11 mouse cellular contexts compared by ENCODE assay signal in the genomic region with DNA sequence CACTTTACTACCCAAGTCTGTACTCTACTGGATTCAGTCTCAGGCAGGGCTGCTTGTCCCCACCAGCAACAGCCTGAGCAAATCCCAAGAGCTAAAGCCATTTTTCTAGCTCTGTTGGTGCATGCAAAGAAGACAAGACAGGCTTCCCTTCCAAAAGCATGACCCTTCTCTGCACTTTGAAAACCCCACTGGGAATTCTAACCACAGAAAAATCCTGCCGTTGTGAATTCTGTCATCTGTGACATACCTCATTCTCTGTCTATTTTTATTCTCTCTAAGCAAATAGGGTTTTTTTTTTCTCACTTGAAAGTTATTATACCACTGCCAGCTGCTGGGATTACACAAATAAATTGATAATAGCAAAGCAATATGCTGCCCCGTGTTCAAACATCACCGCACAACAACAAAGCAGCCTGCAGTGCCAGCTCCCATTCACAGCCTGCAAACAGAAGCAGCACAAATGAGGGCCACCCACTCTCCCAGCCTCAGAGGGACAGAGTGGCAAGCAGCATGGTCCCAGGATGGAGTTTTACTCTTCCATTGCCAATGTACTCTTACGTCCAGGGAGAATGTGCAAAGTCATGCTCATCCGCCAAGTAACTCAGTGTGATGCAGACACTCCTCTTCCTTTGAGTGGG. TPM values are rescaled to one million over a fixed set of nuclear protein-coding genes. Genes with fewer than 3 reads are reported as not detected.
DNase-seq lines count a peak whose midpoint lies in the region; ATAC-seq lines count a peak whose summit lies in the region.
"Had no signal": no experiment of that assay in that cellular context is flagged by ENCODE, and none has a peak within 500 bp of the region (broad histone marks: within the 10 kb centered on the region; RNA-seq: fewer than 3 reads in every experiment).

No protein-coding gene starts in this region.

- DNase-seq in layer of hippocampus, adult 11-12 months (ENCODE audit: low spot score), result peak; percentile 47
- no peak for DNase-seq in layer of hippocampus, adult 9-10 months (ENCODE audit: low spot score)
- peak; percentile 61 for DNase-seq in forebrain, embryonic 11.5 days (ENCODE audit: low spot score)
- DNase-seq in hindbrain, embryonic 14.5 days (ENCODE audit: low spot score), result peak; percentile 41
- no peak for DNase-seq in ovary, postnatal 36 days (ENCODE audit: low spot score)
- DNase-seq in gastrocnemius, postnatal 4 days (ENCODE audit: low spot score in 2 of 2), result no peak
- DNase-seq in cerebellum, adult 11-12 months, result no peak
- DNase-seq: cerebellum, adult 18-20 months; gastrocnemius, postnatal 25 days had no signal

- no peaks in the 10 kb centered on the region for H3K9me3 ChIP-seq in forebrain, embryonic 11.5 days (ENCODE audit: control insufficient read depth, low read length)
- H3K9me3 ChIP-seq in hindbrain, embryonic 14.5 days (ENCODE audit: control insufficient read depth, low read length), result no peaks in the 10 kb centered on the region
- H3K9me3 ChIP-seq in neural tube, embryonic 13.5 days, result no peaks in the 10 kb centered on the region
- H3K9me3 ChIP-seq: limb, embryonic 13.5 days had no signal

- no peak overlapping the region for H3K9ac ChIP-seq in forebrain, embryonic 11.5 days (ENCODE audit: low read length)
- no peak overlapping the region for H3K9ac ChIP-seq in hindbrain, embryonic 14.5 days
- no peak overlapping the region for H3K9ac ChIP-seq in neural tube, embryonic 13.5 days
- H3K9ac ChIP-seq: limb, embryonic 13.5 days had no signal

- no peak overlapping the region for H3K27ac ChIP-seq in forebrain, embryonic 11.5 days (ENCODE audit: low read depth, low read length)
- H3K27ac ChIP-seq in hindbrain, embryonic 14.5 days, result peak overlapping the region; percentile 23; the same call in 1 of the 2 replicates
- peak overlapping the region; percentile 53 for H3K27ac ChIP-seq in neural tube, embryonic 13.5 days (replicated peaks)
- H3K27ac ChIP-seq: limb, embryonic 13.5 days had no signal

- no peak overlapping the region for H3K4me3 ChIP-seq in forebrain, embryonic 11.5 days (ENCODE audit: low read depth, low read length)
- no peak overlapping the region for H3K4me3 ChIP-seq in hindbrain, embryonic 14.5 days (replicated peaks; ENCODE audit: low read length)
- no peak overlapping the region for H3K4me3 ChIP-seq in neural tube, embryonic 13.5 days
- H3K4me3 ChIP-seq: limb, embryonic 13.5 days had no signal

- peak; percentile 62 for ATAC-seq in forebrain, embryonic 11.5 days (replicated peaks; ENCODE audit: low FRiP score)
- peak; percentile 55; the same call in 1 of the 2 replicates for ATAC-seq in hindbrain, embryonic 14.5 days (ENCODE audit: low FRiP score)
- ATAC-seq in neural tube, embryonic 13.5 days (ENCODE audit: low read depth), result no peak

- H3K4me1 ChIP-seq in forebrain, embryonic 11.5 days (replicated peaks; ENCODE audit: control insufficient read depth, insufficient read depth, low read length), result peaks cover 3% of the 10 kb centered on the region; the same call in 1 of the 2 replicates
- H3K4me1 ChIP-seq in hindbrain, embryonic 14.5 days (replicated peaks; ENCODE audit: control insufficient read depth, insufficient read depth, low read length), result peaks cover 10% of the 10 kb centered on the region; the same call in 1 of the 2 replicates
- H3K4me1 ChIP-seq in neural tube, embryonic 13.5 days (replicated peaks), result peaks cover 44% of the 10 kb centered on the region

- no peaks in the 10 kb centered on the region for H3K27me3 ChIP-seq in forebrain, embryonic 11.5 days (ENCODE audit: control insufficient read depth, insufficient read depth, low read length)
- H3K27me3 ChIP-seq in hindbrain, embryonic 14.5 days (ENCODE audit: control insufficient read depth, insufficient read depth, low read length), result no peaks in the 10 kb centered on the region
- no peaks in the 10 kb centered on the region for H3K27me3 ChIP-seq in neural tube, embryonic 13.5 days
- H3K27me3 ChIP-seq: limb, embryonic 13.5 days had no signal

- H3K4me2 ChIP-seq in forebrain, embryonic 11.5 days (ENCODE audit: low read depth, low read length, severe bottlenecking), result no peak overlapping the region
- no peak overlapping the region for H3K4me2 ChIP-seq in hindbrain, embryonic 14.5 days (replicated peaks)
- H3K4me2 ChIP-seq in neural tube, embryonic 13.5 days, result no peak overlapping the region
- H3K4me2 ChIP-seq: limb, embryonic 13.5 days had no signal

- H3K36me3 ChIP-seq in forebrain, embryonic 11.5 days (ENCODE audit: control insufficient read depth, insufficient read depth, low read length), result no peaks in the 10 kb centered on the region
- no peaks in the 10 kb centered on the region for H3K36me3 ChIP-seq in hindbrain, embryonic 14.5 days (replicated peaks; ENCODE audit: control insufficient read depth, insufficient read depth)
- H3K36me3 ChIP-seq in neural tube, embryonic 13.5 days, result no peaks in the 10 kb centered on the region
- H3K36me3 ChIP-seq: limb, embryonic 13.5 days had no signal

- WGBS in forebrain, embryonic 11.5 days, result 20% methylated on average over 5 of the region's 5 CpGs
- WGBS in hindbrain, embryonic 14.5 days, result 13% methylated on average over 5 of the region's 5 CpGs
- 14% methylated on average over 5 of the region's 5 CpGs for WGBS in neural tube, embryonic 13.5 days

RNA-seq across cellular contexts. Expression of a gene that starts 13.7 kb away (rescaled TPM):
- 2.5 TPM in 2 replicates for polyA plus RNA-seq in forebrain, embryonic 11.5 days (2014; fragmentation: Nextera tagmentation; extraction: Ambion mirVana)
- 20.0 and 23.8 TPM in 2 replicates for polyA plus RNA-seq in hindbrain, embryonic 14.5 days (2014; fragmentation: Nextera tagmentation; extraction: Ambion mirVana)
- 12.0 and 12.3 TPM in 2 replicates for polyA plus RNA-seq in neural tube, embryonic 13.5 days (2015; fragmentation: Nextera tagmentation; extraction: Ambion mirVana)
- total RNA-seq in gastrocnemius, postnatal 4 days (2021), result 1 to 10 TPM; 2.4 to 3.5 TPM

Comparison
In these comparisons a context has a peak if more than half of its experiments do, and no peak if none do; other contexts are left out.
1. DNase-seq: peak in layer of hippocampus, adult 11-12 months (single experiment), forebrain, embryonic 11.5 days (single experiment) and hindbrain, embryonic 14.5 days (single experiment); none in layer of hippocampus, adult 9-10 months (single experiment), ovary, postnatal 36 days (single experiment), gastrocnemius, postnatal 4 days (0 of 2) and cerebellum, adult 11-12 months (single experiment).